Mouse (Mus musculus) ovary, postnatal 36 days (tissue): ENCODE results near the gene Cotl1.

Experiments used
- DNase-seq: peaks from one replicate; pipeline ENCODE4 v3.0.0; 2022; ENCODE audit warnings: low spot score, mixed read lengths

Gene Cotl1

GRCm38 (mm10) chr8:119817446-119817845, 22.9 kb downstream of the Cotl1 start:
- no peak for DNase-seq

- DNase-seq, result no peak
These were observed 24.1 kb downstream of the Cotl1 start for GRCm38 (mm10) chr8:119816219-119816618.

GRCm38 (mm10) chr8:119812650-119813431, 27.5 kb downstream of the Cotl1 start:
- DNase-seq, result no peak

- no peak for DNase-seq
These were observed 28.4 kb downstream of the Cotl1 start for GRCm38 (mm10) chr8:119811925-119812324.

- DNase-seq, result no peak
These were observed 29.3 kb downstream of the Cotl1 start for GRCm38 (mm10) chr8:119810953-119811499.

- DNase-seq, result no peak
These were observed 30.0 kb downstream of the Cotl1 start for GRCm38 (mm10) chr8:119810127-119810868.

GRCm38 (mm10) chr8:119809620-119810019, 30.7 kb downstream of the Cotl1 start:
- DNase-seq, result no peak

- DNase-seq, result no peak
These were observed 32.7 kb downstream of the Cotl1 start for GRCm38 (mm10) chr8:119807687-119808086.

- no peak for DNase-seq
These were observed 33.7 kb downstream of the Cotl1 start for GRCm38 (mm10) chr8:119806422-119807263.

GRCm38 (mm10) chr8:119805275-119805674, 35.1 kb downstream of the Cotl1 start:
- DNase-seq, result no peak

GRCm38 (mm10) chr8:119802592-119802991, 37.8 kb downstream of the Cotl1 start:
- no peak for DNase-seq

GRCm38 (mm10) chr8:119801168-119801567, 39.2 kb downstream of the Cotl1 start:
- no peak for DNase-seq

- no peak for DNase-seq
These were observed 41.4 kb downstream of the Cotl1 start for GRCm38 (mm10) chr8:119798965-119799264.

- DNase-seq, result peak; percentile 48
These were observed 42.0 kb downstream of the Cotl1 start for GRCm38 (mm10) chr8:119798170-119798964.

GRCm38 (mm10) chr8:119795651-119796050, 44.7 kb downstream of the Cotl1 start:
- DNase-seq, result no peak

GRCm38 (mm10) chr8:119794689-119795088, 45.7 kb downstream of the Cotl1 start:
- no peak for DNase-seq

GRCm38 (mm10) chr8:119791804-119792704, 48.3 kb downstream of the Cotl1 start:
- DNase-seq, result no peak

- no peak for DNase-seq
These were observed 50.8 kb downstream of the Cotl1 start for GRCm38 (mm10) chr8:119789581-119789980.

GRCm38 (mm10) chr8:119788607-119789381, 51.5 kb downstream of the Cotl1 start:
- no peak for DNase-seq

- no peak for DNase-seq
These were observed 53.0 kb downstream of the Cotl1 start for GRCm38 (mm10) chr8:119787341-119787740.
